Mouse (Mus musculus): Measurements from ENCODE around the gene Chmp2b. TPM values are rescaled to one million over a fixed set of nuclear protein-coding genes. Genes with fewer than 3 reads are reported as not detected.

Gene Chmp2b
- polyA plus RNA-seq, 1 experiment: 82.2 TPM

DNA sequence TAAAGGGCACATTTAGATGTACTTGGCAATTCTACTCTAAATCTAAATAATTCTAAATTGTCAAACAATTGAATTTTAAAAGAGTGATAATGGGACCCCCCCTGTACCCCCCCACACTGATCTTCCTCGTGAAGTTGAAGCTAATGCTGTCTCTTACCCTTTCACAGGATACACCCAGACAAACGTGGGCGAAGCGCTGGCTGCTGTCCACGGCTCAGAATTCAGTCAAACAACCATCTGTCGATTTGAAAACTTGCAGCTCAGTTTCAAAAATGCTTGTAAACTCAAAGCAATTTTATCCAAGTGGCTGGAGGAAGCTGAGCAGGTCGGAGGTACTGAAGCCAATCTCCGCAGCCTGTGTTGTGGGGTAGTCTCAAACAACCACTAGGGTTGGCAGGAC lies 30.9 kb downstream of the Chmp2b start:
- Histone ChIP-seq H3K4me1 (ENCODE audit: control insufficient read depth, insufficient read depth, low read length) (no peaks in the 10 kb centered on the region), H3K27ac (ENCODE audit: insufficient read depth, low read length) (no peak overlapping the region), H3K4me3 (ENCODE audit: insufficient read depth, low read length) (no peak overlapping the region)
- TF ChIP-seq CTCF (IDR thresholded peaks at IDR 0.05; ENCODE audit: borderline replicate concordance, insufficient read depth, low read length) (no peak), POLR2A (IDR thresholded peaks at IDR 0.05; ENCODE audit: low read depth, low read length) (no peak)

DNA sequence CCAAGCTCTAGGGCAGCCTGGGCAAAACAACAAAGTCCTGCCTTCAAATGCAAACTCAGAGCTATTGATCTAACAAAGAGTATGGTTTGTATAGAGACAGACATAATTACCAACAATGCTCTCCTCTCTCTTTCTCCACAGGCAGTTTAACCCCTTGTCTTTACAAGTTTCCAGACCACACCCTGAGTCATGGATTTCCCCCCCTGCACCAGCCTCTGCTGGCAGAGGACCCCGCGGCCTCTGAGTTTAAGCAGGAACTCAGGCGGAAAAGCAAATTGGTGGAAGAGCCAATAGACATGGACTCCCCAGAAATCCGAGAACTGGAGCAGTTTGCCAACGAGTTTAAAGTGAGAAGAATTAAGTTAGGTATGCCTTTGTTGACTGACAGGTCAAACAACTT lies 32.9 kb downstream of the Chmp2b start:
- Histone ChIP-seq H3K27ac (ENCODE audit: insufficient read depth, low read length) (no peak overlapping the region), H3K4me1 (ENCODE audit: control insufficient read depth, insufficient read depth, low read length) (no peaks in the 10 kb centered on the region), H3K4me3 (ENCODE audit: insufficient read depth, low read length) (no peak overlapping the region)
- TF ChIP-seq POLR2A (IDR thresholded peaks at IDR 0.05; ENCODE audit: low read depth, low read length) (no peak), CTCF (IDR thresholded peaks at IDR 0.05; ENCODE audit: borderline replicate concordance, insufficient read depth, low read length) (no peak)

GRCm38 (mm10) chr16:65526695-65527094 lies 35.8 kb downstream of the Chmp2b start:
- Histone ChIP-seq H3K4me1 (ENCODE audit: control insufficient read depth, insufficient read depth, low read length) (no peaks in the 10 kb centered on the region), H3K27ac (ENCODE audit: insufficient read depth, low read length) (no peak overlapping the region), H3K4me3 (ENCODE audit: insufficient read depth, low read length) (no peak overlapping the region)
- TF ChIP-seq CTCF (IDR thresholded peaks at IDR 0.05; ENCODE audit: borderline replicate concordance, insufficient read depth, low read length): no peak
- TF ChIP-seq POLR2A (IDR thresholded peaks at IDR 0.05; ENCODE audit: low read depth, low read length): no peak

DNA sequence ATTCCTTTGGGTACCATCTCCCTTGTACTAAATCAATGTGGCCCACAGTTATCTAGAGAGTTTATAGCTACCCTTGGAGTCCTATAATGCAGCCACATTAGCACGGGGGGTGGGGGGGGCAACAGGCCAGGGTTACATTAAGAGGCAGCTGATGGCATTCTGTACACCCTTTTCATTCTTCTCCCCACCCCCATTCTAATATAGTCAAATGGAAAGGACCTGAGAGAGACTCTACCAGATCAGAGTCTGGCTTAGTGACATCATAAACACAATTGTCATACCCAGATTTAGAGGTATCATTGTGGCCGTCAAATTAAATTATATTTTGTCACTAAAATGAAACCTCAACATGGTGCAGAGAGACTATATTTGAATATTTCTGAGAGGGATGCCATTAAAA lies 36.5 kb downstream of the Chmp2b start:
- Histone ChIP-seq H3K4me1 (ENCODE audit: control insufficient read depth, insufficient read depth, low read length) (no peaks in the 10 kb centered on the region), H3K27ac (ENCODE audit: insufficient read depth, low read length) (no peak overlapping the region), H3K4me3 (ENCODE audit: insufficient read depth, low read length) (no peak overlapping the region)
- TF ChIP-seq POLR2A (IDR thresholded peaks at IDR 0.05; ENCODE audit: low read depth, low read length) (no peak), CTCF (IDR thresholded peaks at IDR 0.05; ENCODE audit: borderline replicate concordance, insufficient read depth, low read length) (no peak)

DNA sequence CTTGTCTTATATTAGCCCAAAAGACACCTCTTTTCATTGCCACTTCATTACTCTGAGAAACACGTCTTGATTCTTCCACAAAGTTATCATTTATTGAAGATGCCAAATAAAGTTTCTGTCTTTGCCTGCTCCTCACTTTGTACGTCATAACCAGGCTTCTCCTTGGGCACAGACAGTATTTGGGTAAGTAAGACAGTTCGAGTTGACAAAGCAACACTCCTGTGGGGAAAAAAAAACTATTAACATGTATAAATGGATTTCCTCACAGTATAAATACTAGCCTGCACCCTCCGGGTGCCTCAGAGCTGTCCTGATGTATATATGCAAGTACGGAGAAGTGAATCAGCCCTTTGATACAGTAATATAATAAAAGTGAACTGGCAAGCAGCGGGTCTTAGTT lies 42.3 kb downstream of the Chmp2b start, which contains the start of gene Pou1f1:
TSS of gene Pou1f1 (plus strand) at position 301 of the 400 bp plus-strand sequence.
- H3K4me3 ChIP-seq (ENCODE audit: insufficient read depth, low read length): no peak within 1 kb of the TSS
- TF ChIP-seq POLR2A (IDR thresholded peaks at IDR 0.05; ENCODE audit: low read depth, low read length): no peak
- TF ChIP-seq CTCF (IDR thresholded peaks at IDR 0.05; ENCODE audit: borderline replicate concordance, insufficient read depth, low read length): no peak

DNA sequence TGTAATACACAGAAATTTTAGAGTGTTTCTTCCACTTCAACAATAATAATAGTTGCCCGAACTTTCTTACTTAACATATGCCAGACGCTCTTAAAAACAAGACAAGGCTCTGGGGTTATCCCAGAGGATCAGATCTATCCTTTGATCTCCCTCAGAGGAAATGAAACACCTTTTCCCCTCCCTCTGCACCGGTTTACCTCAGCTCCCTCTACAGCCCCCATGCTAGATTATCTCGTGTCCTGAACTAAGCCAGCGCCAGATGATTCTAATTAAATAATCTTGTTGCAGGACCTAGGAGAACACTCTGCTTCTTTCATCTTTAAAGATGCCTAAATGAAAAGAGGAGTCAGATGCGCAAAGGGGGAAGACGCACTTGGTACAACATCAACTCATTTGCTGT lies 48.3 kb downstream of the Chmp2b start:
- no peak overlapping the region for H3K4me3 ChIP-seq (ENCODE audit: insufficient read depth, low read length)
- H3K27ac ChIP-seq (ENCODE audit: insufficient read depth, low read length): no peak overlapping the region
- no peaks in the 10 kb centered on the region for H3K4me1 ChIP-seq (ENCODE audit: control insufficient read depth, insufficient read depth, low read length)
- TF ChIP-seq POLR2A (IDR thresholded peaks at IDR 0.05; ENCODE audit: low read depth, low read length) (no peak), CTCF (IDR thresholded peaks at IDR 0.05; ENCODE audit: borderline replicate concordance, insufficient read depth, low read length) (no peak)

More for the DNA sequence above, 42.3 kb downstream of the Chmp2b start, which contains the start of gene Pou1f1:
- Histone ChIP-seq H3K27ac (ENCODE audit: insufficient read depth, low read length) (no peak within 1 kb of the TSS), H3K4me1 (ENCODE audit: control insufficient read depth, insufficient read depth, low read length) (no peaks in the 10 kb centered on the region)

DNA sequence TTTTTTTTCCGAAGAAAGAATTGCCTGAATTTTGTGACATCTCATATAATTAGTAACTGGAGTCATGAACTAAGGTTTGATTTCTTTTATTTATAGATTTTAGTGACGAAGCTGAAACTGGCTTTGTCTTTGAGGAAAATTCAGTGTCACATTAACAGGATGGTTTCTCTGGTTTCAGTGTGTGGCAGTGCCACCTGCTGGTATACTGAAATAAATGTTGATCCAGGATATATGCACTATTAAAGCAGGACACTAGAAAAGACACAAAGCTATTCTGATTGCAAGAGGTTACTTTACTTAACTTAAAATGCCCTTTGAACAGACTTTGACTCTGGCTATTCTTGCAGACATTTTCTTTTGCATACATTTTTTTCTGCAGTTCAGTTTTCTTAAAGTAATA lies 65.5 kb downstream of the Chmp2b start:
- Histone ChIP-seq H3K27ac (ENCODE audit: insufficient read depth, low read length) (no peak overlapping the region), H3K4me3 (ENCODE audit: insufficient read depth, low read length) (no peak overlapping the region), H3K4me1 (ENCODE audit: control insufficient read depth, insufficient read depth, low read length) (no peaks in the 10 kb centered on the region)
- TF ChIP-seq POLR2A (IDR thresholded peaks at IDR 0.05; ENCODE audit: low read depth, low read length) (no peak), CTCF (IDR thresholded peaks at IDR 0.05; ENCODE audit: borderline replicate concordance, insufficient read depth, low read length) (no peak)

DNA sequence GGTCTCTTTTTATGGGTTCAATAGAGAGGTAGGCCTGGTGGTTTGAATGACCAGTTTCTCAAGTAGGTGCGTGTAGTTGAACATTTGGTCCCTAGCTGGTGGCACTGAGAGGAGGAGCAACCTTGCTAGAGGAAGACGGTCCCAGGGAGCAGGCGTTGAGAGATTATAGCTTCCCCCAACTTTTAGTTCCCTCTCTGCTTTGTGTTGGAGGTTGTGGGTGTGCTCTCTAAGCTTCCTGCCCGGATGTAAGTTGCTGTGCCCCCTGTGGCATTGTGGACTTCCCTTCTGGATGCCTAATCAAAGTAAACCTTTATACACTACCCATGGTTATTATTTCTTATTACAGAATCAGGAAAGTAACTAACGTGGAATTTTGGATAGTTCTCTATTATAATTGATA lies 66.5 kb downstream of the Chmp2b start:
- no peak overlapping the region for H3K4me3 ChIP-seq (ENCODE audit: insufficient read depth, low read length)
- TF ChIP-seq CTCF (IDR thresholded peaks at IDR 0.05; ENCODE audit: borderline replicate concordance, insufficient read depth, low read length) (no peak), POLR2A (IDR thresholded peaks at IDR 0.05; ENCODE audit: low read depth, low read length) (no peak)
- H3K27ac ChIP-seq (ENCODE audit: insufficient read depth, low read length): no peak overlapping the region
- H3K4me1 ChIP-seq (ENCODE audit: control insufficient read depth, insufficient read depth, low read length): no peaks in the 10 kb centered on the region

Other genes starting within 250 kb of the Chmp2b start
- not detected in 2 replicates for gene Pou1f1, start 42.2 kb downstream of the Chmp2b start, polyA plus RNA-seq (2011; ENCODE audit: insufficient read length, low read depth, missing spikeins)

All from embryonic fibroblast, embryonic 13.5 days (primary cell).